Mouse (Mus musculus): Measurements from ENCODE around the gene Olfr1025-ps1. TPM values are rescaled to one million over a fixed set of nuclear protein-coding genes. Genes with fewer than 3 reads are reported as not detected.

Olfr1025-ps1 gene
- total RNA-seq (2021), result not detected

- no peak for DNase-seq (ENCODE audit: low spot score in 2 of 2)
- intact Hi-C loops (cut with DNase I), result no loop called here
These were observed at the start of gene Olfr1025-ps1 for GRCm38 (mm10) chr2:85914893-85915292. Gene Olfr1025-ps1 (plus strand): TSS chr2:85915193.

GRCm38 (mm10) chr2:85868294-85868693, 46.7 kb upstream of the Olfr1025-ps1 start, which contains the start of gene Olfr1022:
Gene Olfr1022 (plus strand): TSS chr2:85868594.
- DNase-seq (ENCODE audit: low spot score in 2 of 2), result no peak
- intact Hi-C loops (cut with DNase I), result no loop called here

- intact Hi-C loops (cut with DNase I), result no loop called here
- no peak for DNase-seq (ENCODE audit: low spot score in 2 of 2)
These were observed 29.7 kb upstream of the Olfr1025-ps1 start, which contains the start of gene Olfr1023 for GRCm38 (mm10) chr2:85885340-85885739. Gene Olfr1023 (plus strand): TSS chr2:85885640.

GRCm38 (mm10) chr2:85904952-85905351, 10.0 kb upstream of the Olfr1025-ps1 start, which contains the start of gene Olfr1024:
Gene Olfr1024 (minus strand): TSS chr2:85905052.
- intact Hi-C loops (cut with DNase I), result no loop called here

GRCm38 (mm10) chr2:85913197-85913596, 1.8 kb upstream of the Olfr1025-ps1 start:
- DNase-seq (ENCODE audit: low spot score in 2 of 2), result no peak
- intact Hi-C loops (cut with DNase I), result no loop called here

More at GRCm38 (mm10) chr2:85904952-85905351, 10.0 kb upstream of the Olfr1025-ps1 start, which contains the start of gene Olfr1024:
- DNase-seq (ENCODE audit: low spot score in 2 of 2), result no peak

GRCm38 (mm10) chr2:85921258-85921657, 6.3 kb downstream of the Olfr1025-ps1 start, which contains the start of gene Olfr1026:
Gene Olfr1026 (plus strand): TSS chr2:85921558.
- intact Hi-C loops (cut with DNase I), result no loop called here
- DNase-seq (ENCODE audit: low spot score in 2 of 2), result no peak

GRCm38 (mm10) chr2:85950137-85950536, 35.1 kb downstream of the Olfr1025-ps1 start, which contains the start of gene Olfr1028:
Gene Olfr1028 (plus strand): TSS chr2:85950437.
- intact Hi-C loops (cut with DNase I), result no loop called here
- DNase-seq (ENCODE audit: low spot score in 2 of 2), result no peak

Other genes with a start within 250 kb of the Olfr1025-ps1 start
- not detected for gene Olfr1006, start 236.4 kb upstream of the Olfr1025-ps1 start, total RNA-seq (2021)
- not detected for gene Olfr1008, start 225.8 kb upstream of the Olfr1025-ps1 start, total RNA-seq (2021)
- gene Olfr1009, start 199.8 kb upstream of the Olfr1025-ps1 start, total RNA-seq (2021), result not detected
- not detected for gene Olfr1012, start 152.4 kb upstream of the Olfr1025-ps1 start, total RNA-seq (2021)
- not detected for gene Olfr1013, start 148.1 kb upstream of the Olfr1025-ps1 start, total RNA-seq (2021)
- not detected for gene Olfr1014, start 142.5 kb upstream of the Olfr1025-ps1 start, total RNA-seq (2021)
- not detected for gene Olfr1015, start 133.2 kb upstream of the Olfr1025-ps1 start, total RNA-seq (2021)
- gene Olfr1016, start 112.6 kb upstream of the Olfr1025-ps1 start, total RNA-seq (2021), result not detected
- gene Olfr1018, start 96.7 kb upstream of the Olfr1025-ps1 start, total RNA-seq (2021), result not detected
- gene Olfr1019, start 69.7 kb upstream of the Olfr1025-ps1 start, total RNA-seq (2021), result not detected
- gene Olfr1020, start 68.2 kb upstream of the Olfr1025-ps1 start, total RNA-seq (2021), result not detected
- not detected for gene Olfr1022, start 46.6 kb upstream of the Olfr1025-ps1 start, total RNA-seq (2021)
- gene Olfr1023, start 29.6 kb upstream of the Olfr1025-ps1 start, total RNA-seq (2021), result not detected
- not detected for gene Olfr1024, start 10.1 kb upstream of the Olfr1025-ps1 start, total RNA-seq (2021)
- not detected for gene Olfr1026, start 6.4 kb downstream of the Olfr1025-ps1 start, total RNA-seq (2021)
- gene Olfr1028, start 35.2 kb downstream of the Olfr1025-ps1 start, total RNA-seq (2021), result not detected
- not detected for gene Olfr1029, start 58.7 kb downstream of the Olfr1025-ps1 start, total RNA-seq (2021)
- not detected for gene Olfr1030, start 64.1 kb downstream of the Olfr1025-ps1 start, total RNA-seq (2021)
- gene Olfr1031, start 75.1 kb downstream of the Olfr1025-ps1 start, total RNA-seq (2021), result not detected
- gene Olfr1032, start 90.3 kb downstream of the Olfr1025-ps1 start, total RNA-seq (2021), result not detected
- gene Olfr1033, start 105.4 kb downstream of the Olfr1025-ps1 start, total RNA-seq (2021), result not detected
- not detected for gene Olfr1034, start 130.7 kb downstream of the Olfr1025-ps1 start, total RNA-seq (2021)
- gene Olfr1036, start 158.8 kb downstream of the Olfr1025-ps1 start, total RNA-seq (2021), result not detected
- gene Olfr1037, start 172.2 kb downstream of the Olfr1025-ps1 start, total RNA-seq (2021), result not detected
- not detected for gene Olfr1039, start 220.7 kb downstream of the Olfr1025-ps1 start, total RNA-seq (2021)
- not detected for gene Olfr1040, start 231.5 kb downstream of the Olfr1025-ps1 start, total RNA-seq (2021)
- not detected for gene Olfr1042, start 246.6 kb downstream of the Olfr1025-ps1 start, total RNA-seq (2021)

All from left cerebral cortex, postnatal 36 days (tissue).